Mouse (Mus musculus): ENCODE data around the gene Metrnl. TPM values are rescaled to one million over a fixed set of nuclear protein-coding genes. Genes with fewer than 3 reads are reported as not detected.

The Metrnl gene
- total and polyA plus RNA-seq, 3 experiments, result 0.33 to 1.1 (median 1.1) TPM

GRCm38 (mm10) chr11:121686674-121687073, 14.7 kb upstream of the Metrnl start:
- Histone ChIP-seq H3K36me3 (replicated peaks in 1 of 2; ENCODE audit: control insufficient read depth in 1 of 2, insufficient read depth in 1 of 2, low read length in 1 of 2) (no peaks in the 10 kb centered on the region), H3K27me3 (replicated peaks) (no peaks in the 10 kb centered on the region), H3K9me3 (replicated peaks; ENCODE audit: low read length) (no peaks in the 10 kb centered on the region), H3K9ac (ENCODE audit: insufficient read depth, low read depth) (no peak overlapping the region), H3K4me2 (ENCODE audit: insufficient read depth, low read depth, poor library complexity, severe bottlenecking) (no peak overlapping the region), H3K4me3 (replicated peaks in 1 of 3; ENCODE audit: low read depth in 2 of 3, low read length in 2 of 3, poor library complexity in 1 of 3) (no peak overlapping the region), H3K27ac (ENCODE audit: insufficient read depth, low read depth) (no peak overlapping the region), H3K4me1 (ENCODE audit: control insufficient read depth in 1 of 2, insufficient read depth in 2 of 2) (no peaks in the 10 kb centered on the region), H3K79me2 (replicated peaks; ENCODE audit: control insufficient read depth, extremely low read depth, insufficient read depth, poor library complexity, severe bottlenecking) (no peaks in the 10 kb centered on the region)
- in situ Hi-C loops (cut with MboI; ENCODE audit: low pct_ligation_motif_present, low pct_unique_long_range_greater_than_20kb, low sequenced_read_pairs) (no loop called here), dilution Hi-C loops (cut with MboI; ENCODE audit: extremely low pct_ligation_motif_present, extremely low pct_unique_long_range_greater_than_20kb, low sequenced_read_pairs) (no loop called here)
- no peak for DNase-seq (ENCODE audit: extremely low read depth)
- TF ChIP-seq GABPA (IDR thresholded peaks at IDR 0.05; ENCODE audit: insufficient replicate concordance, low read depth, low read length) (no peak), IRF4 (IDR thresholded peaks at IDR 0.05; ENCODE audit: low read depth, low read length) (no peak), POLR2A (IDR thresholded peaks at IDR 0.05; ENCODE audit: low read depth, low read length) (no peak), KAT2A (IDR thresholded peaks at IDR 0.05; ENCODE audit: insufficient replicate concordance, low read length) (no peak), ZMIZ1 (IDR thresholded peaks at IDR 0.05; ENCODE audit: low read depth, low read length) (no peak), CHD1 (IDR thresholded peaks at IDR 0.05; ENCODE audit: low read depth, low read length) (no peak), TBP (conservative IDR thresholded peaks at IDR 0.05; ENCODE audit: low read depth, low read length) (no peak), RAD21 (IDR thresholded peaks at IDR 0.05; ENCODE audit: low read depth, low read length) (no peak), ETS1 (conservative IDR thresholded peaks at IDR 0.05; ENCODE audit: low read depth, low read length) (no peak), BHLHE40 (IDR thresholded peaks at IDR 0.05; ENCODE audit: low read depth, low read length) (no peak), MEF2A (IDR thresholded peaks at IDR 0.05; ENCODE audit: borderline replicate concordance, low read depth, low read length) (no peak), ELF1 (IDR thresholded peaks at IDR 0.05; ENCODE audit: low read depth, low read length) (no peak), MAZ (IDR thresholded peaks at IDR 0.05; ENCODE audit: low read depth, low read length) (no peak), CTCF (conservative IDR thresholded peaks at IDR 0.05 in 1 of 2, IDR thresholded peaks at IDR 0.05 in 1 of 2; ENCODE audit: low read depth in 2 of 2, low read length in 2 of 2) (no peak)

- no peaks in the 10 kb centered on the region for H3K9me3 ChIP-seq (replicated peaks; ENCODE audit: low read length)
- no peaks in the 10 kb centered on the region for H3K79me2 ChIP-seq (replicated peaks; ENCODE audit: control insufficient read depth, extremely low read depth, insufficient read depth, poor library complexity, severe bottlenecking)
- no peak for DNase-seq (ENCODE audit: extremely low read depth)
- in situ Hi-C loops (cut with MboI; ENCODE audit: low pct_ligation_motif_present, low pct_unique_long_range_greater_than_20kb, low sequenced_read_pairs) (no loop called here), dilution Hi-C loops (cut with MboI; ENCODE audit: extremely low pct_ligation_motif_present, extremely low pct_unique_long_range_greater_than_20kb, low sequenced_read_pairs) (no loop called here)
- H3K4me3 ChIP-seq (replicated peaks in 1 of 3; ENCODE audit: low read depth in 2 of 3, low read length in 2 of 3, poor library complexity in 1 of 3), result no peak overlapping the region
- no peak overlapping the region for H3K4me2 ChIP-seq (ENCODE audit: insufficient read depth, low read depth, poor library complexity, severe bottlenecking)
- H3K36me3 ChIP-seq (replicated peaks in 1 of 2; ENCODE audit: control insufficient read depth in 1 of 2, insufficient read depth in 1 of 2, low read length in 1 of 2), result no peaks in the 10 kb centered on the region
- TF ChIP-seq CTCF (conservative IDR thresholded peaks at IDR 0.05 in 1 of 2, IDR thresholded peaks at IDR 0.05 in 1 of 2; ENCODE audit: low read depth in 2 of 2, low read length in 2 of 2), result no peak
- no peak for TF ChIP-seq UBTF (IDR thresholded peaks at IDR 0.05; ENCODE audit: low read depth, low read length)
- TF ChIP-seq USF2 (conservative IDR thresholded peaks at IDR 0.05; ENCODE audit: low read depth, low read length), result no peak
- no peaks in the 10 kb centered on the region for H3K4me1 ChIP-seq (ENCODE audit: control insufficient read depth in 1 of 2, insufficient read depth in 2 of 2)
- H3K27ac ChIP-seq (ENCODE audit: insufficient read depth, low read depth), result no peak overlapping the region
- H3K27me3 ChIP-seq (replicated peaks), result no peaks in the 10 kb centered on the region
- H3K9ac ChIP-seq (ENCODE audit: insufficient read depth, low read depth), result no peak overlapping the region
Observed at GRCm38 (mm10) chr11:121688024-121688423, 13.3 kb upstream of the Metrnl start.
